Mouse (Mus musculus) cortical plate, adult 2 months (tissue): ENCODE results near the gene Mrpl11.

Source experiments
- CTCF ChIP-seq: fragments of 200-500 bp; IDR thresholded peaks from 2 replicates; pipeline ENCODE4 v1.5.1; 2011; ENCODE audit warnings: mild to moderate bottlenecking, control low read depth, low read length; ENCODE audit not compliant: insufficient read depth; ENCODE audit errors: extremely low read depth
- POLR2A ChIP-seq: fragments of 200-500 bp; IDR thresholded peaks from 2 replicates; pipeline ENCODE4 v1.6.1; 2011; ENCODE audit warnings: mild to moderate bottlenecking, low read length, control low read depth; ENCODE audit not compliant: insufficient read depth; ENCODE audit errors: extremely low read depth

DNA sequence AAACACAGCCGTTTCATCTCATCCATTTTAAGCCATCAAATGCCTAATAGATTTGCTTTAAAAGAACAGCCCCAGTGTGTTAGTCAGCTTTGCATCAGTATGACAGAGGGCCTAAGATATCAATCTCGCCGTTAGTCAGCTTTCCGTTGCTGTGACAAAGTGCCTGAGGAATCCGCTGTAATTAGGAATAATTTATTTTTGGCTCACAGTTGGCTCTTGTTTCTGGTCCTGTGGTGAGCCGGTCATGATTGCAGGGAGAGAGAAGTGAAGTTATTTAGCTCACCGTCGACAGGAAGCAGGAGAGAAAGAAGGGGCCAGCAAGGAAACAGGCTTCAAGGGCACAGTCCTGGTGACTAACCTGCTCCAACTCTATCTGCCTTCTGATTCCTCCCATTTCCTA, 51.2 kb downstream of the Mrpl11 start:
- TF ChIP-seq CTCF (no peak), POLR2A (no peak)
